Mouse (Mus musculus) intestine, postnatal 0 days (tissue): ENCODE data around the gene Rapgef5. TPM values are rescaled to one million over a fixed set of nuclear protein-coding genes. Genes with fewer than 3 reads are reported as not detected.

Experiments used
- ATAC-seq: fragments of 200-750 bp; cut with Nextera tagmentation; 2 replicates; pipeline ENCODE4 v1.8.0; 2017; ENCODE audit warnings: mild to moderate bottlenecking, moderate TSS enrichment, moderate library complexity
- H3K27ac ChIP-seq: fragments of 300-500 bp; sonication (generic); 2 replicates; pipeline ENCODE4 v1.5.1; 2014; ENCODE audit warnings: mild to moderate bottlenecking, low read depth, low read length, moderate library complexity
- H3K27me3 ChIP-seq: fragments of 300-500 bp; sonication (generic); replicated peaks from 2 replicates; pipeline ENCODE4 v1.6.1; 2014; ENCODE audit warnings: low read length, mixed read lengths; ENCODE audit not compliant: control insufficient read depth, insufficient read depth
- H3K36me3 ChIP-seq: fragments of 300-500 bp; sonication (generic); 2 replicates; pipeline ENCODE4 v1.6.1; 2014; ENCODE audit warnings: mild to moderate bottlenecking, moderate library complexity; ENCODE audit not compliant: control insufficient read depth, insufficient read depth
- H3K4me1 ChIP-seq: fragments of 300-500 bp; sonication (generic); replicated peaks from 2 replicates; pipeline ENCODE4 v1.6.1; 2014; ENCODE audit warnings: antibody characterized with exemption, low read length, mixed read lengths; ENCODE audit not compliant: control insufficient read depth, insufficient read depth
- H3K4me2 ChIP-seq: fragments of 300-500 bp; sonication (generic); replicated peaks from 2 replicates; pipeline ENCODE4 v1.6.1; 2014; ENCODE audit warnings: low read depth, mild to moderate bottlenecking, moderate library complexity
- H3K4me3 ChIP-seq: fragments of 300-500 bp; sonication (generic); 2 replicates; pipeline ENCODE4 v1.5.1; 2014; ENCODE audit warnings: low read depth, low read length
- H3K9ac ChIP-seq: fragments of 300-500 bp; sonication (generic); 2 replicates; pipeline ENCODE4 v1.6.1; 2014; ENCODE audit warnings: mild to moderate bottlenecking, low read depth, low read length
- H3K9me3 ChIP-seq: fragments of 300-500 bp; sonication (generic); 2 replicates; pipeline ENCODE4 v1.6.1; 2016; ENCODE audit warnings: mixed run types; ENCODE audit not compliant: control insufficient read depth
- CTCF ChIP-seq: sonication (generic); IDR thresholded peaks from 2 replicates; pipeline ENCODE4 v1.5.1; 2016; ENCODE audit warnings: low read depth, mild to moderate bottlenecking, control low read depth, antibody characterized with exemption, moderate library complexity
- WGBS: fragments of 180-500 bp; shearing (Covaris S2); extraction: QIAGEN DNeasy Blood & Tissue Kit; methylation state at CpG from one replicate; pipeline ENCODE4 v1.1.7; 2014; 5-methylcytosine and 5-hydroxymethylcytosine counted together
- polyA plus RNA-seq: library from polyadenylated mRNA; unstranded; fragments of >200 nt; fragmentation: Nextera tagmentation; extraction: Ambion mirVana; gene quantifications from 2 replicates; pipeline ENCODE4 v1.2.1, GENCODE M21; 2015

The Rapgef5 gene
- polyA plus RNA-seq, 1 experiment from 2014 or later: 3.7 TPM

- WGBS: 66% methylated on average over 4 of the region's 4 CpGs
- H3K27ac ChIP-seq: no peak overlapping the region
- no peak for ATAC-seq
Observed at GRCm38 (mm10) chr12:117486118-117487057, 29.9 kb upstream of the Rapgef5 start.

GRCm38 (mm10) chr12:117496501-117497176 lies 19.6 kb upstream of the Rapgef5 start:
- 57% methylated on average over 3 of the region's 3 CpGs for WGBS
- Histone ChIP-seq H3K9me3 (no peaks in the 10 kb centered on the region), H3K9ac (no peak overlapping the region), H3K36me3 (no peaks in the 10 kb centered on the region), H3K4me2 (no peak overlapping the region), H3K4me3 (no peak overlapping the region), H3K27ac (no peak overlapping the region), H3K4me1 (no peaks in the 10 kb centered on the region), H3K27me3 (no peaks in the 10 kb centered on the region)
- TF ChIP-seq CTCF: no peak
- no peak for ATAC-seq

More at GRCm38 (mm10) chr12:117486118-117487057, 29.9 kb upstream of the Rapgef5 start:
- H3K4me1 ChIP-seq: no peaks in the 10 kb centered on the region
- no peak overlapping the region for H3K4me3 ChIP-seq
- no peaks in the 10 kb centered on the region for H3K36me3 ChIP-seq
- TF ChIP-seq CTCF: no peak
- no peak overlapping the region for H3K4me2 ChIP-seq
- no peaks in the 10 kb centered on the region for H3K27me3 ChIP-seq
- no peak overlapping the region for H3K9ac ChIP-seq
- H3K9me3 ChIP-seq: no peaks in the 10 kb centered on the region

- Histone ChIP-seq H3K4me1 (no peaks in the 10 kb centered on the region), H3K9me3 (no peaks in the 10 kb centered on the region), H3K27ac (no peak overlapping the region), H3K4me3 (no peak overlapping the region), H3K36me3 (no peaks in the 10 kb centered on the region), H3K4me2 (no peak overlapping the region), H3K9ac (no peak overlapping the region), H3K27me3 (no peaks in the 10 kb centered on the region)
- no peak for TF ChIP-seq CTCF
- 85% methylated on average over 1 of the region's 1 CpGs for WGBS
- no peak for ATAC-seq
Observed at GRCm38 (mm10) chr12:117497361-117497760, 18.9 kb upstream of the Rapgef5 start.

GRCm38 (mm10) chr12:117499242-117499641 lies 17.0 kb upstream of the Rapgef5 start:
- WGBS: 67% methylated on average over 5 of the region's 5 CpGs
- Histone ChIP-seq H3K27me3 (no peaks in the 10 kb centered on the region), H3K4me1 (no peaks in the 10 kb centered on the region), H3K9me3 (no peaks in the 10 kb centered on the region), H3K4me2 (no peak overlapping the region), H3K36me3 (no peaks in the 10 kb centered on the region), H3K27ac (no peak overlapping the region), H3K9ac (no peak overlapping the region), H3K4me3 (no peak overlapping the region)
- no peak for ATAC-seq
- TF ChIP-seq CTCF: no peak

GRCm38 (mm10) chr12:117501180-117501579 lies 15.1 kb upstream of the Rapgef5 start:
- Histone ChIP-seq H3K4me3 (no peak overlapping the region), H3K4me1 (no peaks in the 10 kb centered on the region), H3K36me3 (no peaks in the 10 kb centered on the region), H3K4me2 (no peak overlapping the region), H3K9ac (no peak overlapping the region), H3K9me3 (no peaks in the 10 kb centered on the region), H3K27ac (no peak overlapping the region), H3K27me3 (no peaks in the 10 kb centered on the region)
- ATAC-seq: no peak
- no peak for TF ChIP-seq CTCF
- 56% methylated on average over 4 of the region's 4 CpGs for WGBS

- Histone ChIP-seq H3K4me2 (no peak overlapping the region), H3K36me3 (no peaks in the 10 kb centered on the region), H3K27me3 (no peaks in the 10 kb centered on the region), H3K4me1 (no peaks in the 10 kb centered on the region), H3K9me3 (no peaks in the 10 kb centered on the region), H3K9ac (no peak overlapping the region), H3K27ac (no peak overlapping the region), H3K4me3 (no peak overlapping the region)
- WGBS: 95% methylated on average over 3 of the region's 3 CpGs
- no peak for TF ChIP-seq CTCF
- ATAC-seq: no peak
Observed at GRCm38 (mm10) chr12:117502834-117503233, 13.4 kb upstream of the Rapgef5 start.
